Mouse (Mus musculus) intestine, postnatal 0 days (tissue): ENCODE data around the gene Smim11. TPM values are rescaled to one million over a fixed set of nuclear protein-coding genes. Genes with fewer than 3 reads are reported as not detected.

Source experiments
- ATAC-seq: fragments of 200-750 bp; cut with Nextera tagmentation; 2 replicates; pipeline ENCODE4 v1.8.0; 2017; ENCODE audit warnings: mild to moderate bottlenecking, moderate TSS enrichment, moderate library complexity
- H3K27ac ChIP-seq: fragments of 300-500 bp; sonication (generic); 2 replicates; pipeline ENCODE4 v1.5.1; 2014; ENCODE audit warnings: mild to moderate bottlenecking, low read depth, low read length, moderate library complexity
- H3K27me3 ChIP-seq: fragments of 300-500 bp; sonication (generic); replicated peaks from 2 replicates; pipeline ENCODE4 v1.6.1; 2014; ENCODE audit warnings: low read length, mixed read lengths; ENCODE audit not compliant: control insufficient read depth, insufficient read depth
- H3K36me3 ChIP-seq: fragments of 300-500 bp; sonication (generic); 2 replicates; pipeline ENCODE4 v1.6.1; 2014; ENCODE audit warnings: mild to moderate bottlenecking, moderate library complexity; ENCODE audit not compliant: control insufficient read depth, insufficient read depth
- H3K4me1 ChIP-seq: fragments of 300-500 bp; sonication (generic); replicated peaks from 2 replicates; pipeline ENCODE4 v1.6.1; 2014; ENCODE audit warnings: antibody characterized with exemption, low read length, mixed read lengths; ENCODE audit not compliant: control insufficient read depth, insufficient read depth
- H3K4me2 ChIP-seq: fragments of 300-500 bp; sonication (generic); replicated peaks from 2 replicates; pipeline ENCODE4 v1.6.1; 2014; ENCODE audit warnings: low read depth, mild to moderate bottlenecking, moderate library complexity
- H3K4me3 ChIP-seq: fragments of 300-500 bp; sonication (generic); 2 replicates; pipeline ENCODE4 v1.5.1; 2014; ENCODE audit warnings: low read depth, low read length
- H3K9ac ChIP-seq: fragments of 300-500 bp; sonication (generic); 2 replicates; pipeline ENCODE4 v1.6.1; 2014; ENCODE audit warnings: mild to moderate bottlenecking, low read depth, low read length
- H3K9me3 ChIP-seq: fragments of 300-500 bp; sonication (generic); 2 replicates; pipeline ENCODE4 v1.6.1; 2016; ENCODE audit warnings: mixed run types; ENCODE audit not compliant: control insufficient read depth
- CTCF ChIP-seq: sonication (generic); IDR thresholded peaks from 2 replicates; pipeline ENCODE4 v1.5.1; 2016; ENCODE audit warnings: low read depth, mild to moderate bottlenecking, control low read depth, antibody characterized with exemption, moderate library complexity
- WGBS: fragments of 180-500 bp; shearing (Covaris S2); extraction: QIAGEN DNeasy Blood & Tissue Kit; methylation state at CpG from one replicate; pipeline ENCODE4 v1.1.7; 2014; 5-methylcytosine and 5-hydroxymethylcytosine counted together
- polyA plus RNA-seq: library from polyadenylated mRNA; unstranded; fragments of >200 nt; fragmentation: Nextera tagmentation; extraction: Ambion mirVana; gene quantifications from 2 replicates; pipeline ENCODE4 v1.2.1, GENCODE M21; 2015

Smim11 gene
- polyA plus RNA-seq, result 91.3 and 93.0 TPM in 2 replicates

DNA sequence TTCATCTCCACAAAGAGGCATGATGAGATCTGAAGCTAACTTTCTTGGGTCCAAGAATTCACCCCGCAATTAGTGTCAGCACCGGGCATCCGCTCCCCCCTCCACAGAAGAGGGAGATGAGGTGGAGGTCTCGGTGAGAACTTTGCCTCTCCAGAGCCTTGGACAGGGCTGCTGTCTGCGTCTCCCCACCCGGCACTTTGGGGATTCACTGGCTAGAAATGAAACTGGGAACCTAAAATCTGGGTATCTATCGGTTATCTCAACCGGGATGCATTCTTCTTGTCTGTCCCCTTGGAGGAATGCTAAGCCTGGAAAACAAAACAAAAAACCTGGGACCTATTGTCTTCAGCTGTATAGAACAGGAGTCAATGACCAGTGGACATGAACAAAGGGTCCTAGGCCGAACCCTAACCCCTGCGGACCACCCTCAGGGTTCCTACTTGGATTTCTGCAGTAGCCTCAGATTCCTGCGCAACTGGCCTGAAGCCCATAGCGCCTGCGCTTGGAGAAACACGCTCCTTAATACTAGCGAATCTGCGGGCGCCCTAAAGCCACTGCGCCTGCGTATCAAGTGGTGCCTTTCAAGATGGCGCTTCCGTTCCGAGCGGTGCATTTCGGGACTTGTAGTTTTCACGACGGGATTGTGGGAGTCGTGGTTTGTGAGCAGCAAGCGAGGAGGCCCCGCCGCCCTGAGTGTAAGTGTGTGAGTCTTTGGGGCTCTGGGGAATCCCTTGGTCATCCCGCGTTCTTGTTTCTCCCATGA lies at the start of gene Smim11:
TSS of gene Smim11 (plus strand) at position 638 of the 763 bp plus-strand sequence.
- no peak for TF ChIP-seq CTCF
- Histone ChIP-seq H3K27me3 (no peaks in the 10 kb centered on the region), H3K4me3 (peak within 1 kb of the TSS; percentile 74), H3K27ac (peak within 1 kb of the TSS; percentile 30; the same call in 1 of the 2 replicates), H3K36me3 (peaks cover 4% of the 10 kb centered on the region; the same call in 1 of the 2 replicates), H3K9ac (peak within 1 kb of the TSS; percentile 61), H3K4me2 (peak within 1 kb of the TSS; percentile 78), H3K9me3 (no peaks in the 10 kb centered on the region), H3K4me1 (0 out of 2 replicates have a peak, but pooled peaks cover 6% of the 10 kb centered on the region)
- WGBS, result 8% methylated on average over 32 of the region's 32 CpGs
- ATAC-seq, result peak; percentile 87

DNA sequence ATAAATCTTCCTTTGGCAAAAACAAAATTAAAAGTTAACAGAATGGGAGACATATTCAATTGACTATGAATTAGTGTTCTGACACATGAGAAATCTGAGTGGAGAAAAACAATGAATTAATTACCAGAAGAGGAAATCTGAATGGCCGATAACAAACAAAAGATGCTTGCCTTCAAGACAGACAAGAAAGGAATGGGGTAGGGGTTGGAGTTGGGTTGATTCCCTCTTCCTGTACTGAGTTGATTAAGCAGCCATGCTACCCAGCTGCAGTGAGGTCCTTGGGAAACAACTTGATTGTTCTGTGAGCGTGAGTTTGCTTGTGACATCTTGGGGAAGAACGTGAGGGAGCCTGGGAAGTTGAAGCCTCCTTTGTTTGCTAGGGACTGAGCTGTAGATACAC lies 46.8 kb upstream of the Smim11 start:
- no peak for ATAC-seq
- H3K9ac ChIP-seq, result no peak overlapping the region
- TF ChIP-seq CTCF, result no peak
- WGBS, result 60% methylated on average over 3 of the region's 3 CpGs
- no peak overlapping the region for H3K27ac ChIP-seq
- no peak overlapping the region for H3K4me2 ChIP-seq
- H3K27me3 ChIP-seq, result no peaks in the 10 kb centered on the region
- no peaks in the 10 kb centered on the region for H3K36me3 ChIP-seq
- H3K4me1 ChIP-seq, result no peaks in the 10 kb centered on the region
- H3K9me3 ChIP-seq, result no peaks in the 10 kb centered on the region
- H3K4me3 ChIP-seq, result no peak overlapping the region

DNA sequence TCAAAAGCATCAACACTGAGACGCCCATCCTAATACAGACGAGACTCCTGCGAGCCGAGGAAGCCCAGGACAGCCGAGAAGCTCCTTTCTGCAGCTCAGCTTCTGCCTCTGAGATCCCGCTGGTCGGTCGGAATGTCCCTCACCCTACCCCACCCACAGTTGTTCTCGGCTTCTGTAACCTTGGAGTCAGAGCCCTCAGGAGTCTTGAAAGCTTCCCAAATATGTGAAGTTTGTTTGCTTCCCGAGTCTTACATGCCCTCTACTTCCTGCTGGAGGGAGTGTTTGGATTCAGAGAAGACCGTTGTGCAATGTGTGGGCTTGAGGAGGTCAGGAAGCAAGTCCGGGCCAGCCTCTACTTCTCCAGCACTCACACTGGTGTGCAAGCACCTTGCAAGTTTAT lies 33.2 kb upstream of the Smim11 start:
- WGBS, result 42% methylated on average over 12 of the region's 12 CpGs
- Histone ChIP-seq H3K9me3 (no peaks in the 10 kb centered on the region), H3K36me3 (no peaks in the 10 kb centered on the region), H3K4me3 (no peak overlapping the region), H3K9ac (no peak overlapping the region), H3K4me1 (no peaks in the 10 kb centered on the region), H3K27ac (no peak overlapping the region), H3K4me2 (no peak overlapping the region), H3K27me3 (no peaks in the 10 kb centered on the region)
- no peak for ATAC-seq
- no peak for TF ChIP-seq CTCF

DNA sequence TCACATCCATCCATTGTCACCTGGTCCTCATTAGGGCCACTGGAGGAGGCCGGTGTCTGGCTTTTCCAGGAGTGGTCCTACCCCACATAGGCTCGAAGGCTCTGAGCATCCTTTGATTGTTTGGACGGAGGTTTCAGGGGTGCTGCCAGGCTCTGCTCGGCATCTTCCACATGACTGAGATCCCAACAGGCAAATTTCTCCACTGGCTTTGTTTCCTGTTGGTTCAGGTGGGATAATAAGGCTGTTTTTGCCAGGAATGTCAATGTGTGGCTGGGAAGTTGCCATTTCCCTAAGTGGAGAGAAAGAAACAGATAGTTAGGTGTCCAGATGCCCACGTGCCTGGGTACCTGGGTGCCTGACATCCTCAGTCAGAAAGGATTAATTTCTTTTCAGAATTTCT lies 26.6 kb upstream of the Smim11 start:
- H3K9me3 ChIP-seq, result no peaks in the 10 kb centered on the region
- H3K4me1 ChIP-seq, result no peaks in the 10 kb centered on the region
- no peak overlapping the region for H3K27ac ChIP-seq
- no peak for TF ChIP-seq CTCF
- no peak for ATAC-seq
- no peak overlapping the region for H3K9ac ChIP-seq
- no peak overlapping the region for H3K4me2 ChIP-seq
- no peaks in the 10 kb centered on the region for H3K27me3 ChIP-seq
- H3K36me3 ChIP-seq, result no peaks in the 10 kb centered on the region
- 92% methylated on average over 5 of the region's 5 CpGs for WGBS
- no peak overlapping the region for H3K4me3 ChIP-seq

DNA sequence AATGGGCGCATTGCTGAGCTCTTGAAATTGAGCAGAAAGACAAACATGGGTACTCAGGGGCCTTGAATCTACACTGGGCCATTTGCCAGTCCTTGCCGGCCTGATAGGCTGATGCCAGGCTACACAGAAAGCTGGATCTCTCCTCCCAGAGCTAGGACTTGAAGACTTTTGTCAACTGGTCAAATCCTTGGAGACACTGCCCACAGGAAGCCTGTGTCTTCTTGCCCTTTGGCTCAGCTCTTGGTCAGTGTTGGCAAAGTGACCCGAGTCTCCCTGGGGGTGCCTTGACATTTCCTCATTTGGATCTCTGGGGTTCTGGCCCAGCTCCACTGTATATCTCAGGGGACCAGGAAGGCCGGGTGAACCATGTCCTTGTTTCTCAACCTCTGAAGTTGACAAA lies 25.6 kb upstream of the Smim11 start:
- Histone ChIP-seq H3K4me2 (no peak overlapping the region), H3K36me3 (no peaks in the 10 kb centered on the region), H3K4me3 (no peak overlapping the region), H3K4me1 (no peaks in the 10 kb centered on the region), H3K27ac (no peak overlapping the region), H3K9ac (no peak overlapping the region), H3K9me3 (no peaks in the 10 kb centered on the region), H3K27me3 (no peaks in the 10 kb centered on the region)
- ATAC-seq, result no peak
- 77% methylated on average over 4 of the region's 4 CpGs for WGBS
- TF ChIP-seq CTCF, result no peak

DNA sequence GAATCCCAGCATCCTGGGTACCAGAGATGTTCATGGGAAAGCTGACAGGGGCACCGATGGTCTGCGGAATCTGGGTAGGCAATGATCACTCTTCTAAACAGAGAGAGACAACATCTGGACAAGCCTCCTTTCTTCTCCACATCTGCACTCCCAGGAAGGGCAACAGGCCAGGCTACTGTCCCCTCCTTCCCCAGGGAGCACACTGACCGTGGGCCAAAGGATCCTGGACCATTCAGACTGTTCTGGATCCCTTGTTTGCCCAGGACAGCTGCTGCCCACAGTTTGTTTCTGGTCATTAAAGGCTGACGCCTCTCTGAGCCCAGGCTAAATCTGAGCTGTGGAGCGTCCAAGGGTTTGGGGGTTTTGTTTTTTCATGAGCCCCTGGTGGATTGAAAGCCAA lies 18.4 kb upstream of the Smim11 start:
- no peaks in the 10 kb centered on the region for H3K27me3 ChIP-seq
- no peak for ATAC-seq
- H3K4me1 ChIP-seq, result no peaks in the 10 kb centered on the region
- H3K9ac ChIP-seq, result no peak overlapping the region
- no peak overlapping the region for H3K4me2 ChIP-seq
- 87% methylated on average over 5 of the region's 5 CpGs for WGBS
- H3K4me3 ChIP-seq, result no peak overlapping the region
- no peak overlapping the region for H3K27ac ChIP-seq
- no peaks in the 10 kb centered on the region for H3K36me3 ChIP-seq
- TF ChIP-seq CTCF, result no peak
- no peaks in the 10 kb centered on the region for H3K9me3 ChIP-seq

DNA sequence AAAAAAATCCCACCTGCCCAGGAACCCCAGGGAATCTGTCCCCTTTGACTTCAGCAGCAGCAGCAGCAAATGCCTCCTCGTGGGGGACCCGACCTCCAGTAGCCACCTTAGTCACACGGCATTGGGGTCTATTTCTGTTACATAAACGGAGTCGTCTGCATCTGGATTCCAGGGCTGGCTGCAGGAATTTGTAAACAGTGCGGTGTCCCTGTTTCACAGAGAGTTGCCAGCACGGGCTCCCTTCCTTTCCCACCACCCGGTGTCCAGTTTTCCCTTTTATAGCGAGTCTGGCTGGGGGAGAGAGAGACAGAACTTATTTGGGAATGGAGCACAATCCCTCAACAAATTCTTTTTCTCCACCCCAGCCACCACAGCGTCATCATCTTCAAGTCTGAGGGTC lies 16.0 kb upstream of the Smim11 start:
- Histone ChIP-seq H3K4me2 (no peak overlapping the region), H3K4me3 (no peak overlapping the region), H3K9ac (no peak overlapping the region), H3K9me3 (no peaks in the 10 kb centered on the region), H3K36me3 (no peaks in the 10 kb centered on the region), H3K27ac (no peak overlapping the region), H3K4me1 (no peaks in the 10 kb centered on the region), H3K27me3 (no peaks in the 10 kb centered on the region)
- WGBS, result 31% methylated on average over 10 of the region's 10 CpGs
- no peak for TF ChIP-seq CTCF
- no peak for ATAC-seq
